Mouse (Mus musculus): ENCODE measurements around the gene Actn1. TPM values are rescaled to one million over a fixed set of nuclear protein-coding genes. Genes with fewer than 3 reads are reported as not detected.
A peak's percentile ranks its signal among the peaks of the same experiment; 100 is the strongest.

Gene Actn1
- polyA plus RNA-seq, 1 experiment from 2014 or later = 10.3 TPM

GRCm38 (mm10) chr12:80247067-80247466, 13.1 kb downstream of the Actn1 start:
- Histone ChIP-seq H3K27me3 (ENCODE audit: control insufficient read depth, insufficient read depth, low read length) (no peaks in the 10 kb centered on the region), H3K4me3 (ENCODE audit: low read depth, low read length) (no peak overlapping the region), H3K4me2 (ENCODE audit: low read depth, low read length) (no peak overlapping the region), H3K36me3 (ENCODE audit: control insufficient read depth, insufficient read depth, low read length) (no peaks in the 10 kb centered on the region), H3K9me3 (ENCODE audit: control insufficient read depth, low read length) (no peaks in the 10 kb centered on the region), H3K9ac (replicated peaks; ENCODE audit: low read depth, low read length) (no peak overlapping the region), H3K4me1 (ENCODE audit: control insufficient read depth, insufficient read depth, low read length) (peaks cover 5% of the 10 kb centered on the region; the same call in 1 of the 2 replicates), H3K27ac (ENCODE audit: low read depth, low read length) (no peak overlapping the region)
- no peak for ATAC-seq (ENCODE audit: low read depth)
- WGBS = 70% methylated on average over 5 of the region's 5 CpGs

- no peaks in the 10 kb centered on the region for H3K27me3 ChIP-seq (ENCODE audit: control insufficient read depth, insufficient read depth, low read length)
- peaks cover 5% of the 10 kb centered on the region; the same call in 1 of the 2 replicates for H3K4me1 ChIP-seq (ENCODE audit: control insufficient read depth, insufficient read depth, low read length)
- H3K4me2 ChIP-seq (ENCODE audit: low read depth, low read length) = no peak overlapping the region
- no peak overlapping the region for H3K4me3 ChIP-seq (ENCODE audit: low read depth, low read length)
- ATAC-seq (ENCODE audit: low read depth) = no peak
- H3K9me3 ChIP-seq (ENCODE audit: control insufficient read depth, low read length) = no peaks in the 10 kb centered on the region
- no peak overlapping the region for H3K9ac ChIP-seq (replicated peaks; ENCODE audit: low read depth, low read length)
- 23% methylated on average over 2 of the region's 2 CpGs for WGBS
- no peaks in the 10 kb centered on the region for H3K36me3 ChIP-seq (ENCODE audit: control insufficient read depth, insufficient read depth, low read length)
- no peak overlapping the region for H3K27ac ChIP-seq (ENCODE audit: low read depth, low read length)
Observed at GRCm38 (mm10) chr12:80246505-80246904, 13.7 kb downstream of the Actn1 start.

- Histone ChIP-seq H3K36me3 (ENCODE audit: control insufficient read depth, insufficient read depth, low read length) (no peaks in the 10 kb centered on the region), H3K4me1 (ENCODE audit: control insufficient read depth, insufficient read depth, low read length) (peaks cover 5% of the 10 kb centered on the region; the same call in 1 of the 2 replicates), H3K27me3 (ENCODE audit: control insufficient read depth, insufficient read depth, low read length) (no peaks in the 10 kb centered on the region), H3K9ac (replicated peaks; ENCODE audit: low read depth, low read length) (no peak overlapping the region), H3K4me2 (ENCODE audit: low read depth, low read length) (no peak overlapping the region), H3K27ac (ENCODE audit: low read depth, low read length) (no peak overlapping the region), H3K9me3 (ENCODE audit: control insufficient read depth, low read length) (no peaks in the 10 kb centered on the region), H3K4me3 (ENCODE audit: low read depth, low read length) (no peak overlapping the region)
- WGBS = 88% methylated on average over 1 of the region's 1 CpGs
- ATAC-seq (ENCODE audit: low read depth) = no peak
Observed at GRCm38 (mm10) chr12:80244755-80245154, 15.4 kb downstream of the Actn1 start.

GRCm38 (mm10) chr12:80244127-80244526, 16.0 kb downstream of the Actn1 start:
- Histone ChIP-seq H3K9ac (replicated peaks; ENCODE audit: low read depth, low read length) (no peak overlapping the region), H3K4me1 (ENCODE audit: control insufficient read depth, insufficient read depth, low read length) (peaks cover 5% of the 10 kb centered on the region; the same call in 1 of the 2 replicates), H3K27me3 (ENCODE audit: control insufficient read depth, insufficient read depth, low read length) (no peaks in the 10 kb centered on the region), H3K4me2 (ENCODE audit: low read depth, low read length) (no peak overlapping the region), H3K36me3 (ENCODE audit: control insufficient read depth, insufficient read depth, low read length) (no peaks in the 10 kb centered on the region), H3K27ac (ENCODE audit: low read depth, low read length) (no peak overlapping the region), H3K4me3 (ENCODE audit: low read depth, low read length) (no peak overlapping the region), H3K9me3 (ENCODE audit: control insufficient read depth, low read length) (no peaks in the 10 kb centered on the region)
- WGBS = 93% methylated on average over 6 of the region's 6 CpGs
- no peak for ATAC-seq (ENCODE audit: low read depth)

GRCm38 (mm10) chr12:80243335-80243734, 16.8 kb downstream of the Actn1 start:
- H3K4me2 ChIP-seq (ENCODE audit: low read depth, low read length) = no peak overlapping the region
- no peak overlapping the region for H3K27ac ChIP-seq (ENCODE audit: low read depth, low read length)
- 77% methylated on average over 4 of the region's 4 CpGs for WGBS
- H3K36me3 ChIP-seq (ENCODE audit: control insufficient read depth, insufficient read depth, low read length) = no peaks in the 10 kb centered on the region
- ATAC-seq (ENCODE audit: low read depth) = peak; percentile 28; the same call in 1 of the 2 replicates
- H3K4me3 ChIP-seq (ENCODE audit: low read depth, low read length) = no peak overlapping the region
- no peaks in the 10 kb centered on the region for H3K9me3 ChIP-seq (ENCODE audit: control insufficient read depth, low read length)
- H3K4me1 ChIP-seq (ENCODE audit: control insufficient read depth, insufficient read depth, low read length) = peaks cover 5% of the 10 kb centered on the region; the same call in 1 of the 2 replicates
- no peak overlapping the region for H3K9ac ChIP-seq (replicated peaks; ENCODE audit: low read depth, low read length)
- H3K27me3 ChIP-seq (ENCODE audit: control insufficient read depth, insufficient read depth, low read length) = no peaks in the 10 kb centered on the region

- H3K4me2 ChIP-seq (ENCODE audit: low read depth, low read length) = no peak overlapping the region
- no peak overlapping the region for H3K27ac ChIP-seq (ENCODE audit: low read depth, low read length)
- no peak overlapping the region for H3K4me3 ChIP-seq (ENCODE audit: low read depth, low read length)
- no peaks in the 10 kb centered on the region for H3K27me3 ChIP-seq (ENCODE audit: control insufficient read depth, insufficient read depth, low read length)
- no peak for ATAC-seq (ENCODE audit: low read depth)
- 93% methylated on average over 5 of the region's 5 CpGs for WGBS
- H3K9ac ChIP-seq (replicated peaks; ENCODE audit: low read depth, low read length) = no peak overlapping the region
- peaks cover 3% of the 10 kb centered on the region; the same call in 1 of the 2 replicates for H3K4me1 ChIP-seq (ENCODE audit: control insufficient read depth, insufficient read depth, low read length)
- H3K9me3 ChIP-seq (ENCODE audit: control insufficient read depth, low read length) = no peaks in the 10 kb centered on the region
- H3K36me3 ChIP-seq (ENCODE audit: control insufficient read depth, insufficient read depth, low read length) = no peaks in the 10 kb centered on the region
Observed at GRCm38 (mm10) chr12:80239445-80239844, 20.7 kb downstream of the Actn1 start.

GRCm38 (mm10) chr12:80238523-80238922, 21.6 kb downstream of the Actn1 start:
- ATAC-seq (ENCODE audit: low read depth) = no peak
- no peak overlapping the region for H3K4me3 ChIP-seq (ENCODE audit: low read depth, low read length)
- H3K36me3 ChIP-seq (ENCODE audit: control insufficient read depth, insufficient read depth, low read length) = no peaks in the 10 kb centered on the region
- no peak overlapping the region for H3K4me2 ChIP-seq (ENCODE audit: low read depth, low read length)
- peaks cover 2% of the 10 kb centered on the region; the same call in 1 of the 2 replicates for H3K4me1 ChIP-seq (ENCODE audit: control insufficient read depth, insufficient read depth, low read length)
- no peaks in the 10 kb centered on the region for H3K9me3 ChIP-seq (ENCODE audit: control insufficient read depth, low read length)
- 79% methylated on average over 3 of the region's 3 CpGs for WGBS
- no peak overlapping the region for H3K27ac ChIP-seq (ENCODE audit: low read depth, low read length)
- no peak overlapping the region for H3K9ac ChIP-seq (replicated peaks; ENCODE audit: low read depth, low read length)
- H3K27me3 ChIP-seq (ENCODE audit: control insufficient read depth, insufficient read depth, low read length) = no peaks in the 10 kb centered on the region

GRCm38 (mm10) chr12:80235295-80235694, 24.9 kb downstream of the Actn1 start:
- no peaks in the 10 kb centered on the region for H3K27me3 ChIP-seq (ENCODE audit: control insufficient read depth, insufficient read depth, low read length)
- no peak overlapping the region for H3K4me3 ChIP-seq (ENCODE audit: low read depth, low read length)
- no peaks in the 10 kb centered on the region for H3K36me3 ChIP-seq (ENCODE audit: control insufficient read depth, insufficient read depth, low read length)
- H3K9me3 ChIP-seq (ENCODE audit: control insufficient read depth, low read length) = no peaks in the 10 kb centered on the region
- H3K9ac ChIP-seq (replicated peaks; ENCODE audit: low read depth, low read length) = no peak overlapping the region
- 100% methylated on average over 1 of the region's 1 CpGs for WGBS
- ATAC-seq (ENCODE audit: low read depth) = no peak
- H3K4me1 ChIP-seq (ENCODE audit: control insufficient read depth, insufficient read depth, low read length) = peaks cover 11% of the 10 kb centered on the region; the same call in 1 of the 2 replicates
- no peak overlapping the region for H3K27ac ChIP-seq (ENCODE audit: low read depth, low read length)
- no peak overlapping the region for H3K4me2 ChIP-seq (ENCODE audit: low read depth, low read length)

GRCm38 (mm10) chr12:80234226-80234625, 25.9 kb downstream of the Actn1 start:
- H3K4me2 ChIP-seq (ENCODE audit: low read depth, low read length) = no peak overlapping the region
- no peak overlapping the region for H3K27ac ChIP-seq (ENCODE audit: low read depth, low read length)
- no peak overlapping the region for H3K9ac ChIP-seq (replicated peaks; ENCODE audit: low read depth, low read length)
- H3K4me3 ChIP-seq (ENCODE audit: low read depth, low read length) = no peak overlapping the region
- WGBS = 100% methylated on average over 3 of the region's 3 CpGs
- no peak for ATAC-seq (ENCODE audit: low read depth)
- H3K4me1 ChIP-seq (ENCODE audit: control insufficient read depth, insufficient read depth, low read length) = peaks cover 19% of the 10 kb centered on the region
- no peaks in the 10 kb centered on the region for H3K27me3 ChIP-seq (ENCODE audit: control insufficient read depth, insufficient read depth, low read length)
- no peaks in the 10 kb centered on the region for H3K9me3 ChIP-seq (ENCODE audit: control insufficient read depth, low read length)
- no peaks in the 10 kb centered on the region for H3K36me3 ChIP-seq (ENCODE audit: control insufficient read depth, insufficient read depth, low read length)
